Mouse (Mus musculus) hindbrain, embryonic 11.5 days (tissue): Measurements from ENCODE around the gene Lag3. TPM values are rescaled to one million over a fixed set of nuclear protein-coding genes. Genes with fewer than 3 reads are reported as not detected.
"Not testable (repeated sequence)": the region's sequence is repeated elsewhere in the genome, so short reads cannot be mapped to it uniquely, and the experiment has no call there.

ENCODE experiments used
- ATAC-seq: fragments of 200-750 bp; cut with Nextera tagmentation; 2 replicates; pipeline ENCODE4 v1.8.0; 2017; ENCODE audit warnings: mild to moderate bottlenecking, moderate TSS enrichment, moderate library complexity; ENCODE audit not compliant: low FRiP score
- DNase-seq: peaks from one replicate; pipeline ENCODE4 v3.0.0-alpha.2; 2015; ENCODE audit warnings: low spot score
- H3K27ac ChIP-seq: fragments of 300-500 bp; sonication (generic); 2 replicates; pipeline ENCODE4 v1.5.1; 2014; ENCODE audit warnings: mild to moderate bottlenecking, low read depth, low read length
- H3K27me3 ChIP-seq: fragments of 300-500 bp; sonication (generic); 2 replicates; pipeline ENCODE4 v1.6.1; 2014; ENCODE audit warnings: mild to moderate bottlenecking, low read length, moderate library complexity, mixed read lengths; ENCODE audit not compliant: control insufficient read depth, insufficient read depth
- H3K36me3 ChIP-seq: fragments of 300-500 bp; sonication (generic); 2 replicates; pipeline ENCODE4 v1.6.1; 2014; ENCODE audit warnings: mild to moderate bottlenecking, low read length, moderate library complexity, mixed read lengths; ENCODE audit not compliant: control insufficient read depth, insufficient read depth
- H3K4me1 ChIP-seq: fragments of 300-500 bp; sonication (generic); replicated peaks from 2 replicates; pipeline ENCODE4 v1.6.1; 2014; ENCODE audit warnings: low read length, mixed read lengths; ENCODE audit not compliant: control insufficient read depth, insufficient read depth
- H3K4me2 ChIP-seq: fragments of 300-500 bp; sonication (generic); replicated peaks from 2 replicates; pipeline ENCODE4 v1.6.1; 2014; ENCODE audit warnings: mild to moderate bottlenecking, low read depth, low read length
- H3K4me3 ChIP-seq: fragments of 300-500 bp; sonication (generic); 2 replicates; pipeline ENCODE4 v1.5.1; 2014; ENCODE audit warnings: low read depth, low read length
- H3K9ac ChIP-seq: fragments of 300-500 bp; sonication (generic); 2 replicates; pipeline ENCODE4 v1.6.1; 2014; ENCODE audit warnings: low read depth, low read length
- H3K9me3 ChIP-seq: fragments of 300-500 bp; sonication (generic); 2 replicates; pipeline ENCODE4 v1.6.1; 2016; ENCODE audit warnings: low read length; ENCODE audit not compliant: control insufficient read depth
- WGBS: fragments of 180-500 bp; shearing (Covaris S2); extraction: QIAGEN DNeasy Blood & Tissue Kit; methylation state at CpG from one replicate; pipeline ENCODE4 v1.1.7; 2014; 5-methylcytosine and 5-hydroxymethylcytosine counted together
- polyA plus RNA-seq: library from polyadenylated mRNA; unstranded; fragments of >200 nt; fragmentation: Nextera tagmentation; extraction: Ambion mirVana; gene quantifications from 2 replicates; pipeline ENCODE4 v1.2.1, GENCODE M21; 2014

The Lag3 gene
- polyA plus RNA-seq, 1 experiment from 2014 or later: 2.5 TPM

- no peak overlapping the region for H3K4me2 ChIP-seq
- peaks cover under 1% of the 10 kb centered on the region; the same call in 1 of the 2 replicates for H3K4me1 ChIP-seq
- no peak overlapping the region for H3K27ac ChIP-seq
- 62% methylated on average over 8 of the region's 8 CpGs for WGBS
- DNase-seq: no peak
- no peak overlapping the region for H3K4me3 ChIP-seq
- no peaks in the 10 kb centered on the region for H3K36me3 ChIP-seq
- H3K9me3 ChIP-seq: no peaks in the 10 kb centered on the region
- ATAC-seq: no peak
- no peak overlapping the region for H3K9ac ChIP-seq
- H3K27me3 ChIP-seq: no peaks in the 10 kb centered on the region
Observed at GRCm38 (mm10) chr6:124900056-124900800, 11.3 kb downstream of the Lag3 start.

GRCm38 (mm10) chr6:124898359-124898758 is 13.1 kb downstream of the Lag3 start:
- ATAC-seq (no peak), DNase-seq (no peak)
- no peak overlapping the region for H3K9ac ChIP-seq
- 56% methylated on average over 3 of the region's 3 CpGs for WGBS
- no peaks in the 10 kb centered on the region for H3K27me3 ChIP-seq
- no peak overlapping the region for H3K27ac ChIP-seq
- no peaks in the 10 kb centered on the region for H3K36me3 ChIP-seq
- H3K4me2 ChIP-seq: no peak overlapping the region
- no peaks in the 10 kb centered on the region for H3K4me1 ChIP-seq
- H3K4me3 ChIP-seq: no peak overlapping the region
- no peaks in the 10 kb centered on the region for H3K9me3 ChIP-seq

GRCm38 (mm10) chr6:124894113-124894512 is 17.4 kb downstream of the Lag3 start:
- DNase-seq, H3K4me2 ChIP-seq, H3K36me3 ChIP-seq, H3K27ac ChIP-seq, H3K4me1 ChIP-seq, ATAC-seq, H3K9me3 ChIP-seq, H3K27me3 ChIP-seq, H3K4me3 ChIP-seq, H3K9ac ChIP-seq: not testable (repeated sequence)
- WGBS: 88% methylated on average over 2 of the region's 2 CpGs

GRCm38 (mm10) chr6:124890997-124891396 is 20.5 kb downstream of the Lag3 start:
- no peak overlapping the region for H3K4me2 ChIP-seq
- no peaks in the 10 kb centered on the region for H3K4me1 ChIP-seq
- no peak overlapping the region for H3K9ac ChIP-seq
- 72% methylated on average over 6 of the region's 6 CpGs for WGBS
- H3K36me3 ChIP-seq: no peaks in the 10 kb centered on the region
- ATAC-seq (no peak), DNase-seq (no peak)
- H3K4me3 ChIP-seq: no peak overlapping the region
- H3K27me3 ChIP-seq: no peaks in the 10 kb centered on the region
- no peaks in the 10 kb centered on the region for H3K9me3 ChIP-seq
- no peak overlapping the region for H3K27ac ChIP-seq

GRCm38 (mm10) chr6:124888555-124889125 is 22.9 kb downstream of the Lag3 start:
- H3K27me3 ChIP-seq: no peaks in the 10 kb centered on the region
- no peaks in the 10 kb centered on the region for H3K4me1 ChIP-seq
- no peak for ATAC-seq
- H3K9me3 ChIP-seq: no peaks in the 10 kb centered on the region
- 91% methylated on average over 6 of the region's 6 CpGs for WGBS
- H3K27ac ChIP-seq: no peak overlapping the region
- H3K4me2 ChIP-seq: no peak overlapping the region
- H3K36me3 ChIP-seq: no peaks in the 10 kb centered on the region
- no peak overlapping the region for H3K9ac ChIP-seq
- no peak overlapping the region for H3K4me3 ChIP-seq
- DNase-seq: no peak

DNA sequence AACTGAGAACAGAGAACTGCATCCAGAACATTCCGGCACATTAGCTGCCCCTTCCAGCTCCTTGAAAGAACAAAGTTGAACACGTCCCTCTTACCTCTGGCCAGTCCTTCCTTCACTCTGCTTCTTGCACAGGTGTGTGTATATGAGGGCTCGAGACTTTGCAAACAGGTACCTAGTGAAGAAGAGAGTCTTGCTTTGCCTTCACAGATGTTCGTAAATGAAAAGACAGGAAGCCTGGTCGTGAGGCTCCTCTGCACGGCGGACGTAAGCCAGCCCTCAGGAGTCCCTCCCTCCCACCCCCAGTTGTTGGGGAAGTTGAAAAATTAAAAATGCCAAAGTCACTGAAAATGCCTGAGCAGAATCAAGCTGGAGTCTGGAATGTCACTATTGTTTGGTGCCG is 23.5 kb downstream of the Lag3 start, which contains the start of gene Cd4:
Gene Cd4 (minus strand): TSS at position 236 of the 400 bp plus-strand sequence.
- no peak within 1 kb of the TSS for H3K4me3 ChIP-seq
- H3K9me3 ChIP-seq: no peaks in the 10 kb centered on the region
- no peaks in the 10 kb centered on the region for H3K36me3 ChIP-seq
- WGBS: 90% methylated on average over 9 of the region's 9 CpGs
- ATAC-seq (no peak), DNase-seq (no peak)
- H3K4me1 ChIP-seq: no peaks in the 10 kb centered on the region
- no peak within 1 kb of the TSS for H3K27ac ChIP-seq
- H3K4me2 ChIP-seq: no peak within 1 kb of the TSS
- no peak within 1 kb of the TSS for H3K9ac ChIP-seq
- no peaks in the 10 kb centered on the region for H3K27me3 ChIP-seq

- H3K4me1 ChIP-seq: no peaks in the 10 kb centered on the region
- no peak overlapping the region for H3K4me2 ChIP-seq
- no peak overlapping the region for H3K4me3 ChIP-seq
- no peak for ATAC-seq
- no peak for DNase-seq
- H3K36me3 ChIP-seq: no peaks in the 10 kb centered on the region
- H3K9ac ChIP-seq: no peak overlapping the region
- H3K27me3 ChIP-seq: no peaks in the 10 kb centered on the region
- 87% methylated on average over 8 of the region's 8 CpGs for WGBS
- no peaks in the 10 kb centered on the region for H3K9me3 ChIP-seq
- no peak overlapping the region for H3K27ac ChIP-seq
Observed at GRCm38 (mm10) chr6:124885956-124886381, 25.5 kb downstream of the Lag3 start.

GRCm38 (mm10) chr6:124884714-124885500 is 26.6 kb downstream of the Lag3 start:
- Histone ChIP-seq H3K9ac (no peak overlapping the region), H3K27me3 (no peaks in the 10 kb centered on the region), H3K4me3 (no peak overlapping the region), H3K36me3 (no peaks in the 10 kb centered on the region), H3K4me2 (no peak overlapping the region), H3K27ac (no peak overlapping the region), H3K9me3 (no peaks in the 10 kb centered on the region), H3K4me1 (no peaks in the 10 kb centered on the region)
- 75% methylated on average over 10 of the region's 10 CpGs for WGBS
- ATAC-seq (no peak), DNase-seq (no peak)
